In the genomic region with DNA sequence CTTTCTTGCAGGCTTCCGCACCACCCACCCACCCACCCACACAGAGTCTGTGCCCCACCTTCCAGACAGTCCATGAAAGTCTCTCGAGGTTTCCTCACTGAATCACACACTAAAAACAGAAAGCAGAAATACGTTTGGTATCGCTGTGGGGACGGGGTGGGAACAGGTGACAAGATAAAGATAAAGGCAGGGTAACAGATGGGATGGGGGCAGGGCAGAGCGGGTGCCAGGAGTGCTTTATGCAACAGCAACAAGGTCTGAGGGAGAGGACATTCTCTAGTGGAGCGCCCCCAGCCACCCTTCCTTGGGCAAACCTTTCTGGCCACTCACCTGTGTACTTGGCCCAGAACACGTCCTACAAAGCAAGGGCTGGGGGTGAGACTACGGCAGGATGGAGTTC, we compare ENCODE assay signal across 10 mouse cellular contexts. TPM values are rescaled to one million over a fixed set of nuclear protein-coding genes. Genes with fewer than 3 reads are reported as not detected.
A peak's percentile ranks its signal among the peaks of the same experiment; 100 is the strongest.
DNase-seq lines count a peak whose midpoint lies in the region; ATAC-seq lines count a peak whose summit lies in the region.
"Had no signal": no experiment of that assay in that cellular context is flagged by ENCODE, and none has a peak within 500 bp of the region (broad histone marks: within the 10 kb centered on the region; RNA-seq: fewer than 3 reads in every experiment).

No protein-coding gene starts in this region.

- peak overlapping the region; percentile 57 for H3K4me2 ChIP-seq in liver, embryonic 15.5 days
- no peak overlapping the region for H3K4me2 ChIP-seq in heart, embryonic 12.5 days
- H3K4me2 ChIP-seq: embryonic facial prominence, embryonic 15.5 days had no signal

- peak; percentile 59 for ATAC-seq in liver, embryonic 15.5 days (ENCODE audit: insufficient read depth)
- ATAC-seq in heart, embryonic 12.5 days (ENCODE audit: insufficient number of reproducible peaks, low FRiP score) = no peak
- ATAC-seq: midbrain, embryonic 16.5 days had no signal

- intact Hi-C loops in left cerebral cortex, postnatal 4 days (cut with DNase I) = no loop called here
- intact Hi-C loops in gastrocnemius, postnatal 36 days (cut with DNase I) = no loop called here

- 22% methylated on average over 9 of the region's 9 CpGs for WGBS in liver, embryonic 15.5 days (ENCODE audit: insufficient replicate concordance)
- WGBS in heart, embryonic 12.5 days = 60% methylated on average over 9 of the region's 9 CpGs

- H3K9ac ChIP-seq in liver, embryonic 15.5 days = peak overlapping the region; percentile 46; the same call in 1 of the 2 replicates
- H3K9ac ChIP-seq in heart, embryonic 12.5 days = no peak overlapping the region
- H3K9ac ChIP-seq: embryonic facial prominence, embryonic 15.5 days had no signal

- DNase-seq in left cerebral cortex, postnatal 4 days = peak; percentile 24
- DNase-seq in left cerebral cortex, adult 8-10 months (ENCODE audit: low spot score in 2 of 2) = no peak
- peak; percentile 79 to 83 for DNase-seq in cerebellum, postnatal 14 days
- peak; percentile 72 for DNase-seq in thymus, postnatal 4 days
- DNase-seq in gastrocnemius, postnatal 36 days = no peak
- DNase-seq in kidney, adult 11 months = no peak

- H3K27ac ChIP-seq in liver, embryonic 15.5 days (replicated peaks) = peak overlapping the region; percentile 78
- no peak overlapping the region for H3K27ac ChIP-seq in heart, embryonic 12.5 days (ENCODE audit: poor library complexity, severe bottlenecking)
- H3K27ac ChIP-seq: embryonic facial prominence, embryonic 15.5 days had no signal

- peak overlapping the region; percentile 47 for H3K4me3 ChIP-seq in liver, embryonic 15.5 days (replicated peaks)
- H3K4me3 ChIP-seq in heart, embryonic 12.5 days = no peak overlapping the region
- H3K4me3 ChIP-seq: embryonic facial prominence, embryonic 15.5 days had no signal

- H3K4me1 ChIP-seq in liver, embryonic 15.5 days (replicated peaks) = peaks cover 38% of the 10 kb centered on the region
- H3K4me1 ChIP-seq in heart, embryonic 12.5 days (replicated peaks) = 0 out of 2 replicates have a peak, but pooled peaks cover 3% of the 10 kb centered on the region
- H3K4me1 ChIP-seq: embryonic facial prominence, embryonic 15.5 days had no signal

- no peaks in the 10 kb centered on the region for H3K27me3 ChIP-seq in liver, embryonic 15.5 days
- no peaks in the 10 kb centered on the region for H3K27me3 ChIP-seq in heart, embryonic 12.5 days (replicated peaks)
- H3K27me3 ChIP-seq: embryonic facial prominence, embryonic 15.5 days had no signal

- H3K9me3 ChIP-seq in liver, embryonic 15.5 days (replicated peaks) = no peaks in the 10 kb centered on the region
- no peaks in the 10 kb centered on the region for H3K9me3 ChIP-seq in heart, embryonic 12.5 days (replicated peaks)
- H3K9me3 ChIP-seq: embryonic facial prominence, embryonic 15.5 days had no signal

- H3K36me3 ChIP-seq in liver, embryonic 15.5 days (replicated peaks) = peaks cover 4% of the 10 kb centered on the region; the same call in 1 of the 2 replicates
- no peaks in the 10 kb centered on the region for H3K36me3 ChIP-seq in heart, embryonic 12.5 days
- H3K36me3 ChIP-seq: embryonic facial prominence, embryonic 15.5 days had no signal

RNA-seq across cellular contexts. Expression of a gene that starts 1.4 kb away (rescaled TPM):
- under 1 TPM in 1 of 2 experiments, not detected in 1; 0.26 TPM for total RNA-seq in left cerebral cortex, postnatal 4 days (2021)
- total RNA-seq in left cerebral cortex, adult 8-10 months (2022) = under 1 TPM in 2 of 4 experiments, not detected in 2; 0.23 to 0.42 TPM
- polyA plus RNA-seq in liver, embryonic 15.5 days (2015; fragmentation: Nextera tagmentation; extraction: Ambion mirVana) = 365 and 498 TPM in 2 replicates
- polyA plus RNA-seq in heart, embryonic 12.5 days (2016; fragmentation: Nextera tagmentation; extraction: Ambion mirVana) = 0.60 and 2.2 TPM in 2 replicates
- under 1 TPM in 1 of 2 experiments, not detected in 1; 0.46 TPM for total RNA-seq in gastrocnemius, postnatal 36 days (2021)

RNA-seq across cellular contexts. Expression of a gene that starts 14.8 kb away (rescaled TPM):
- 10 to 100 TPM; 24.2 to 26.2 TPM for total RNA-seq in left cerebral cortex, postnatal 4 days (2021)
- 10 to 100 TPM; 11.6 to 14.5 (median 13.7) TPM for total RNA-seq in left cerebral cortex, adult 8-10 months (2022)
- 2.8 and 2.9 TPM in 2 replicates for polyA plus RNA-seq in liver, embryonic 15.5 days (2015; fragmentation: Nextera tagmentation; extraction: Ambion mirVana)
- polyA plus RNA-seq in heart, embryonic 12.5 days (2016; fragmentation: Nextera tagmentation; extraction: Ambion mirVana) = 6.1 and 6.9 TPM in 2 replicates
- 1 to 10 TPM; 1.8 to 3.3 TPM for total RNA-seq in gastrocnemius, postnatal 36 days (2021)

RNA-seq across cellular contexts. Expression of a gene that starts 14.8 kb away (rescaled TPM):
- 10 to 100 TPM; 87.4 to 99.0 TPM for total RNA-seq in left cerebral cortex, postnatal 4 days (2021)
- total RNA-seq in left cerebral cortex, adult 8-10 months (2022) = 10 to 100 TPM; 60.8 to 82.1 (median 74.6) TPM
- polyA plus RNA-seq in liver, embryonic 15.5 days (2015; fragmentation: Nextera tagmentation; extraction: Ambion mirVana) = 42.5 and 43.7 TPM in 2 replicates
- polyA plus RNA-seq in heart, embryonic 12.5 days (2016; fragmentation: Nextera tagmentation; extraction: Ambion mirVana) = 168 and 169 TPM in 2 replicates
- 1 to 10 TPM; 6.4 to 7.1 TPM for total RNA-seq in gastrocnemius, postnatal 36 days (2021)

Comparison
In these comparisons a context has a peak if more than half of its experiments do, and no peak if none do; other contexts are left out.
1. DNase-seq: peak in left cerebral cortex, postnatal 4 days (single experiment), cerebellum, postnatal 14 days (2 of 2) and thymus, postnatal 4 days (single experiment); none in left cerebral cortex, adult 8-10 months (0 of 2), gastrocnemius, postnatal 36 days (0 of 2) and kidney, adult 11 months (single experiment).
2. RNA of a gene that starts 14.8 kb away (total RNA-seq): 87.4 to 99.0 TPM in left cerebral cortex, postnatal 4 days and 60.8 to 82.1 TPM in left cerebral cortex, adult 8-10 months; 6.4 to 7.1 TPM in gastrocnemius, postnatal 36 days; every median in the first group is over 4 times any median in the second.